Mouse (Mus musculus): ENCODE measurements around the gene Elavl3.

The Elavl3 gene

DNA sequence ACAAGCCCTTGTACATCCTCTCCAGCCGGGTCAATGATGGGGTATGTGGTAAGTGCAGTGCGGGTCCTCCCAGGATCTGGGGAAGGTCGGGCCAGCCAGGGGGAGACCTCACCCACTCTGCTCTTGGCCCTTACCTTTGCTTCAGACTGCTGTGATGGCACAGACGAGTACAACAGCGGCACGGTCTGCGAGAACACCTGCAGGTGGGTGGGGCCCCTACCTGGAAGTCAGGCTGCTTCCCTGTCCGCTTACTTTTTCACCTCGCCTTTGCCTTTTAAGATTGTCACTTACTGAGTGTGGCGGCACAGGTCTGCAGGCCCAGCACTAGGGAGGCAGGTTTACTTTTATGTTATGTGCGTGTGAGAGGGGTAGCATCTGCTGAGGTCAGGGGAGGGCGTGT lies 47.3 kb downstream of the Elavl3 start:
- DNase-seq (ENCODE audit: low spot score): no peak

DNA sequence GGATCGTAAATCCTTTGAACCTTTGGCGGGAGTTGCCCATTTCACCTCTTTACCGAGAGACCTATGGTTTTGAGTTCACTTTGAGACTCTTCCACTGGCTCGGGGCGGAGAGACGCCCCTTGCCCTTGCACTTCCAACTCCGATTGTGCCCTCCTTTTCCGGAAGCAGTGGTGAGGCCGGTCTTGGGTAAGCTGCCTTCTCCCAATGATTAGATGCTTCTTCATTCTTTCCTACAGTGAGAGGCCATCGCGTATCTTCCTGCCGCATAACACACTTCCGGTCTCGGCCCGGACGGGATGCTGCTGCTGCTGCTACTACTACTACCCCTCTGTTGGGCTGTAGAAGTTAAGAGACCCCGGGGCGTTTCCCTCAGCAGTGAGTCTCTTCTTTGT lies 48.7 kb downstream of the Elavl3 start:
- DNase-seq (ENCODE audit: low spot score): peak; percentile 33

DNA sequence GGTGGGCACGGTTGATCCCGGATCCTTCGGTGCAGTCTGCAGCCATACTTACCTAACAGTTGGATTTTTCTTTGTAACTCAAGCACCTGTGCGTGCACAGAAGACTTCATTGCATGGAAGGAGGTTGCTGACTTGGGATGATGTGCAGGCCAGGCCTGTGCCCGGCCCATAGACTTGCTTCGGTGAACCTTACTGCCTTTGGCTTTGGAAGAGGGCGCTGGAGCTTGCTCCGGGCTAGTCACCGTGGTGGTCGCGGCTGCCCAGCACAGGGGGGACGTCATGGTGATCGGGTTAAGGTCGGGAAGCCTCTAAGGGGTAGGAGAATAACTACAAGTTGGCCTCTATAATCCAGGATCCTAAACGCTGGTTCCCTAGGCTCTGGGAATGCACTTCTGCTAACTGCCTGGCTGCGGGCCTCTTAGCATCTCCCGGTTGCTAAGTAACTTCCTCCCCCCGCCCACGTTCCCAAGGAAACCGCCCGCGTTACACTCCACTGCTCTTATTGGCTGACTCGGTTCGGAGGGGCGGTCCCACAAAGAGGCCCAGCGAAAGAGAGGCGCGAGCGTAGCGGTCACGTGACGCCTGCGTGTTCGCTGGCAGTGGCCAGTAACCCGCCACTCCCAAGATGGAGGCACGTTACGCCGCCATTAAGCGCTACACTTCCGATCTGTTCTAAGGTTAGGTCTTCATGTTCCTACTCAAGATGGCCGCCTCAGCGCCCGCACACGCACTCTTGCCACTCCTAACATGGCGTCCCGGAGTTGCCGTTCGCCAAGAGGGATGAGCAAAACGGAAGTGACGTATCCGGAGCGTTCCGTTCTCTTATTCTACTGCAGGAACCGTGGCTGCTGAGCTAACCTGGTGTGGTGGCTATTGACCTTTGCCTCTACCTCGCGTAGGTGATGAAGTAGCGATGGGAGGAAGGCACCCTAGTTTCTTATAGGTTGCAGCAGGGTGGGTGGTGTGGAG lies 49.3 kb downstream of the Elavl3 start, which contains the start of the genes Ccdc151 and Prkcsh:
Gene Ccdc151 (minus strand): TSS at position 441 of the 969 bp plus-strand sequence.
Gene Prkcsh (plus strand): TSS at position 613 of the 969 bp plus-strand sequence.
- DNase-seq (ENCODE audit: low spot score): peak; percentile 96

DNA sequence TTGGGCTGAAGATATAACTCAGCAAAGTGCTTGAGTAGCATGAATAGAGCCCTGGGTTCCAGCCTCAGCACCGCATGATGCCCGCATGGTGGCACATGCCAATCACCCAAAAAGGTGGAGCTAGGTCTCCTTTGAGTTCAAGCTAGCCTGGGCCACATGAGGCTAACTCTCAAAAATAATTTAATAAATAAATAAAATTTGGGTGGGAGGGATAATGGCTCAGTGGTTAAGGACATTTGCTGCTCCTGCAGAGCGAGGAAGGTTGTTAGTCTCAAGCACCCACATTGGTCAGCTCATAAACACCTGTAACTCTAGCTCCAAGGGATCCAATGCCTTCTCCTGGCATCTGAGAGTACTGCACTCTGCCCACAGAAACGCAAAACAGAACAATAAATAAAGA lies 50.2 kb downstream of the Elavl3 start:
- DNase-seq (ENCODE audit: low spot score): no peak

DNA sequence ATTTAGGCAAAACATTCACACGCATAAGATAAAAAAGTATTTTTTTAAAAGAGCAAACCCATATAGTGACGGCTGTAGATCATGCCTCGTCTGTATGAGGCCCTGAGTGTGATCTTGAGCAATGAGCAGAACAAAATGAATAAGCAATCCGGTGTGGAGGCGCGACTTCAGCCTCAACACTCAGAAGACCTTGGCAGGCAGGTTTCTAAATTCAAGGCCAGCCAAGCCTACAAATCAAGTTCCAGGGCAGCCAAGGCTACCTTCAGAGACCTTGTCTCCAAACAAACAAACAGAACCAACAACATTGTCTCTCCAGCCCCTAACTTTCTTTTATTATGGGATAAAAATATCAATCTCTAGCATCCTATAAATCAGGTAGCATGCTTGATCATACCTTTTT lies 51.5 kb downstream of the Elavl3 start:
- DNase-seq (ENCODE audit: low spot score): no peak

DNA sequence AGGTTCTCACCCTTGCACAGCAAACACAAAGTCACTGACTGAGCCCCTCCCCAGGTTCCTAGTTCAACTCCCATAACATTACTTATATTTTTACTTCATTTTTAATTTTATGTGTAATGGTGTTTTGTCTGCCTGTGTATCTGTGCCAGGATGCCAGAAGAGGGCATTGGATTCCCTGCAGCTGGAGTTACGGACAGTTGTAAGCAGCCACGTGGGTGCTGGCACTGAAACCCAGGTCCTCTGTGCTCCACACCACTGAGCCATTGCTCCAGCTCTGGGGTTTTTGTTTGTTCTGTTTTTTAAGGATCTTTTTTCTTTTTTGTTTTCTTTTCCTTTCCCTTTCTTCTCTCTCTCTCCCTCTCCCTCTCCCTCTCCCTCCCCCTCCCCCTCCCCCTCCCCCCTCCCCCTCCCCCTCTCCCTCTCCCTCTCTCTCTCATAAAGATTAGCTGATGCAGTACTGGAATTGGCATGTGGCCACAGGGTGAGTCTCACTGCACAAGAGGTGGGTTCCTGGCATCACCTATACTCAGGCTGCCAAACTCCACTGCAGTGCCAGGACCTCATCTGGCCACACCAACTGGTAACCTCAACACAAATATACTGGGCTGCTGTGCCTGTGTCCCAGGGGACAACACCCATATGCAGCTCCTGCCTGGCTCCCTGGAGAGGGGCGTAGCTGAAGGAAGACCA lies 55.5 kb downstream of the Elavl3 start:
- DNase-seq (ENCODE audit: low spot score): no peak

DNA sequence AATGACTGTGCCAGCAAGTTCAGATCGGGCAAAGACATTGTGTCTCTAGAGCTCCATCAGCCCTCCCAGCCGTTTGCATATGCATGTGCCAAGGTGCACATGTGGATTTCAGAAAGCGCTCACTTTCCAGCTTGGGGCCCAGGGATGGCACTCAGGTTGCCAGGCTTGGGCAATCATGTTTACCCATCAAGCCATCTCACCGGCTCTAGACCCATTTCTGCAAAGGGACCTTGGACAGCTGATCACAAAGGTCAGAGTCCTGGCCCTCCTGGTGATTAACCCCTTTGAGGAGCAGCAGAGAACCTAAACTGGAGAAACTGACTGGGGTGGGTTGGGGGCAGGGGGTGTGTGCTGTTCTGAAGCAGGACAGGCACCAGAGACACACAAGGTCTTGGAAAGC lies 59.6 kb downstream of the Elavl3 start:
- no peak for DNase-seq (ENCODE audit: low spot score)

DNA sequence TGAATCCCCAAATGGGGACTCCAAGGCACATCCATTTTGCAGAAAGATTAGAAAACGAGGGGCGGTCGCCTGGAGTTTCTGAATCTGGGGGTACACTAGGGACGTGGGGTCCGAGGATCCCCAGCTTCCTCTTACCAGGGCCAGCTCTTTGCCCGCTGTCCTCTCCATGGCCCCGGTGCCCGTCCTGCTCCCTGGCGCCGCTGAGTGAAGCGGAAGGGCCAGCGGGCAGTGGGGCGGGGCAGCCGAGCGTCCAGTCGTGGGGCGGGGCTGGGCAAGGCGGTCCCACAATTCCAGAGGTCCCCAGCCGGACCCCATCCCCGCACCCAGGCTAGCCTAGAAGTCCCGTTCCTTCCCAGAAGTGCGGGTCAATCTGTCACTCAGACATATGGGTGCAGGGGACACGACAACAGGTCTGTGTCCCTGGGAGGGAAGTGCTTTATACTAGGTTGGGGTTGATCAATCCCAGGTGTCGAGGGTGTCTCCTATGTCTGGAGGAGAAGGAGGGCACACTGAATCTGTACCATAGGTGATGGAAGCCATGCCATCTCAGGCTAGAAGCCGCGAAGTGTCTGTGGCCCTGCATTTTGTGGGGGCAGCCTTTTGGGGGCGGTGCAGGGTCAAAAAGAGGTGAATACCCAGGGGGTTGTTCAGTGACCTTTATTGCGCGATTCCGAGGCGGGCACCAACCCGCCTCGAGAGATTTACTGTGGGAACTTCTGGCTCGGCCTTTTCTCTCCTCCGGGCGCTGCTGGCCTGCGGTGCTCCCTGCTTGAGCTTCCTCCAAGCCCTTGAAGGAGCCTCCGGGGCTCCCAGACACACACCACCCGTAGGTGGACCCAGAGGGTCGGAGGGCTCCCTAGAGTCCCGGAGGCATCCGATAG lies 62.4 kb downstream of the Elavl3 start, which contains the start of gene Rgl3:
Gene Rgl3 (minus strand): TSS at position 217 of the 881 bp plus-strand sequence.
- DNase-seq (ENCODE audit: low spot score): peak; percentile 49

DNA sequence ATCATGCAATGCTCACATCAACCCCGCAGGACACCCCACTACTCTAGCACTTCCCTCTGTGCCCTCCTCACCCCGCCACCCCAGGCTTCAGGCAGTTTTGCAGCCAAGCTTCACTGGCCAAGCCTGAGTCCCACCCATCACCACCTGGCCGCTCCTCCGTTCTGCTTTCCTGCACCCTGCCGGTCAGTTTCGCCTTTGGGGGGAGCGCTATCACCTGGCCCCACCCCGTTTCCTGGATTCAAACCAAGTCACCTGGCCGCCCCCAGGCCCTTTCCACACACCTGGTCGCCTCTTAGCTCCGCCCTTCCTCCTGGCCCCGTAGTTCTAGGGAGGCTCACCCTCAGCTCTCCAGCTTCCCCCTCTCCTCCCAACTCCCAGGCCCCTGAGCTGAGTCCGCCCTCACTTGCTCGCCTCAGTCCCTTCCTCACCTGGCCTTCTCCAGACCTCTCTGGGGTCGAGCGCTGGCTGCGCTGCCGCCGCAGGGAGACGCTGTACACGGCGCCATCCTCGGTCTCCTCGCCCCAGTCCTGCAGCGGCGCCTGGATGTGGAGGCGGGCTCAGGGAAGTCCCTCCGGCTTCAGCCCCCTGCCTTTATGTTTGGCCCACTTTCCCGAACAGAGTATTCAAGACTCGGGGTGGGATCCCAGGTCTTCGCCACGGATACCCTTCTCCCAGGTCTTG lies 63.3 kb downstream of the Elavl3 start:
- DNase-seq (ENCODE audit: low spot score): peak; percentile 7

DNA sequence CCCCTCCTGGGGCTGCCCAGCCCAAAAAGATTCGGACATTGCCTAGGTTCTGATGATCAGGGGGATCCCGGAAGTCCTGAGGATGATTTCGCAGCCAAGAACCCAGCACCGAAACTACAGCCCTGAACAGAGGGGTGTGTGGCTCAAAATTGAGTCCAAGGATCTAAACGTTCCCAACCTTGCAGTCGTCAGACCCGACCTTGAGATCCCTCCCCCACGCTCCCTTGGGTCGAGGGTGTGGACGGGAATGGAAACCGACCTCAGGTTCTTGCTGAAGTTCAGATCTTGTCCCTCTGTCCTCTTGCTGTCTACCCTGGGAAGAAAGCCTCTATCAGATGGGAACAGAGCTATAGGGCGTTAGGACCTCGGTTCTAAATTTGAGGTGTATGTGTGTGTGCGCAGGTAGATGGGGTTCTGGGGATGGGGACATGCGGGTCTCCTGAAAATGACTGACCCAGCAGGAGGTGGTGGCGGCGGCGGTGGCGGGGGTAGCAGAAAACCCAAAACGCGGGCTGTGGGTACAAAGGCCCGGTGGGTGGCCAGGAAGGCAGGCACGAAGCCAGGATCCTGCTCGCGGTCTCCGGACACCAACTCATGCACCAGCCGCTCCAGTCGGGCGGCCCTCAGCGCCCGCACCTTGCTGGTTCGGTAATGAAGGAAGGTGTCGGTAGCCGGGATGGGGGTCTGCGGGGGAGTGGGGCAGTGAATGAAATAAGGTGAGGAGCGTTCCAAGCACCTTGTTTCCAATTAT lies 64.1 kb downstream of the Elavl3 start:
- no peak for DNase-seq (ENCODE audit: low spot score)

DNA sequence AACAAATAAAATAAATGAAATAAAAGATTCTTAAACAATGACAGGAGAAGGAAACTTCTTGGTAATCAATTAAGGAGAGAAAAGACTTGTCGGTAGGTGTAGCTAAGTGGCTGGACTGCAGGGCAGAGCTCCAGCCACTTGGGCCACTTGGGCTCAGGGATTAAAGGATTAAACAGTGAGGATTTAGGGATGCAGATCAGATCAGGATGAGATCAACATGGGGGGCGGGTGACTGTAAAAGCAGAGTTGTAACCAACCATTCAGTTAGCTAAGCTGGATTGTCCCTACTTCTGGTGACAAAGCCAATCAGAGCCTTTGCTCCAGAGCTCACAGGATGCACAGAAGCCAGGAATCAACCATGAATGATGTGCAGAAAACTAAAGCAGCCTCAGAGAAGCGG lies 67.9 kb downstream of the Elavl3 start:
- DNase-seq (ENCODE audit: low spot score): no peak

DNA sequence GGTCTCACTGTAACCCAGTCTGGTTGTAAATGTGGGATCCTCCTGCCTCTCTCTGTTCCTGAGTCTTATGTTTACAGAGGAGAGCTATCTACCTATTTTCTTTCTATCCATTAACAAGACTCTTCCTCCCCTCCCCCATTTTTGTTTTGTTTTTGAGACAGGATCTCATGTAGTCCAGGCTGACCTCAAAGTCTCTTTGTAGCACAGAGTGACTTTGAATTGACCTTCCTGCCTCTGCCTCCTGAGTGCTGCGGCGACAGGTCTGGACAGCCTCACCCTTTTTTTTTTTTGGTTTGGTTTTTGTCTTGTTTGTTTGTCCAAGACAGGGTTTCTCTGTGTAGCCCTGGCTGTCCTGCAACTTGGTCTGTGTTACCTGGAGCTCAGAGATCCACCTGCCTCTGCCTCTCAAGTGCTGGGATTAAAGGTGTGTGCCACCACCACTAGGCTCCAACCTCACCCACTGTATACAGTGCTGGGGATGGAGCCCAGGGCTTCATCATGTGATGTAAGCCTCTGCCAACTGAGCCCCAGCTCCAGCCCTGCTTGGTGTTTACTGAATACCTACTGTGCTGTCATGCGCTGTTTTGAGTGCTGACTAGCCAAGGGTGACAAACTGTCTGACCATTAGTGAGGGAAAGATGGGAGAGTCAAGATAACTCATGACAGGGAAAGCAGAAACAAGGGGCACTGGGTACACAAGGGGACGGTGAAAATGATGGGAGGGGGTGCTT lies 73.3 kb downstream of the Elavl3 start:
- DNase-seq (ENCODE audit: low spot score): no peak

DNA sequence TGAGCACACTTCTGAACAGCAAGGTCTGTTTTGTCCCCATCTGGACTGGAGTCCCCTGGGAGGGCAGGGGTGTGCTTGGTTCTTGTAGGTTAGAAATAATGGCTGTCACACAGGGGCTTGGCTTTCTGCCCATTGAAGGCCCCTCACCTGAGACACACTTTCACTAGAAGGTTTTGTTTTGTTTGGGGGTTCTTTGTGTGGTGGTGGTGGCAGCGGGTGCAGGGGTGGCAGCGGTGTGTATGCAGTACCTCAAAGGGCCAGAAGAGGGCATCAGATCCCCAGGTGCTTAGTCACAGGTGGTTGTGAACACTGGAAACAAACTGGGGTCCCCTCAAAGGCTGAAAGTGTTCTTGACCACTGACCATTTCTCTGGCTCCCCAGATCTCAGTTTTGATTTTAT lies 73.9 kb downstream of the Elavl3 start:
- no peak for DNase-seq (ENCODE audit: low spot score)

DNA sequence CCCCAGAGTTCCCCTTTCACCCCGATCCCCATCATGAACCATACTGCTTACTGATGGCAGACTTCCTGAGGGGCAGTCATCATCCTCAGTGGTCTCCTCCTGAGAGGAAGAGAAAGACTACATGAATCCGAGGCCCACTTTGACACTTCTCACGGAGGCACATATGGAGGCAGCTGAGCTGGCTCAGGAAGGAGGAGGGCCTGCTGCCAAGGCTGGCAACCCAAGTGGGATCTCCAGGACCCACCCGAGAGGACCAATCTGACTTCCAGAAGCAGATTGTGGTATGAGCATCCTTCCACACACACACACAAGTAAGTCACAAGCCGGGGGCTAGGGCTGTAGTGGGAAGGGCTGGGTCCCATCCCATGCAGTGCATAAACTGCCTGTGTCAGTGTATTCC lies 74.5 kb downstream of the Elavl3 start:
- no peak for DNase-seq (ENCODE audit: low spot score)

DNA sequence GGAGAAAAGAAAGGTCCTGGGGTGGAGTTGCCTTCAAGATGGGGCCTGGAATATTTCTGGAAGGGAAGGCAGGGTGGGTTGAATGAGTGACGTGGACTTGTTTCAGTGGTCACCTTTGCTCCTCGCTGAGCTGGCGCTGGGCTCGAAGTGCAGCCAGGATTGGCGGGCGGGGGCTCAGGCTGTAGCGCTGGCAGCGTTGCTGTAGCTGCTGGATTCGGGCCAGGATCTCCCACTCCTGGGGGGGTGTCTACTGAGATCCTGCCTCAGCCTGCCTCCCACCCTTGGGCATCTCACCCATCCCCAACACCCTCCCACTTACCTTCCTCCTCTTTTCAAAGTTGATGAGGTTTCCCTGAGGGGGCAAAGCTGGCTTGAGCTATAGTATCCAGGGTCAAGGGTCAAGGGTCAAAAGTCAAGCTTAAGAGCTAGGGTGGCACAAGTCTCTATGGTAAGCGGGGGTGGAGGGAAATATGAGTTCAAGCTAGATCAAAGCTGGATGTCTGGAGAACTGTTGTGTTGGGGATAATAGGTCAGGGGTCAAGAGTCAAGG lies 75.1 kb downstream of the Elavl3 start:
- no peak for DNase-seq (ENCODE audit: low spot score)

DNA sequence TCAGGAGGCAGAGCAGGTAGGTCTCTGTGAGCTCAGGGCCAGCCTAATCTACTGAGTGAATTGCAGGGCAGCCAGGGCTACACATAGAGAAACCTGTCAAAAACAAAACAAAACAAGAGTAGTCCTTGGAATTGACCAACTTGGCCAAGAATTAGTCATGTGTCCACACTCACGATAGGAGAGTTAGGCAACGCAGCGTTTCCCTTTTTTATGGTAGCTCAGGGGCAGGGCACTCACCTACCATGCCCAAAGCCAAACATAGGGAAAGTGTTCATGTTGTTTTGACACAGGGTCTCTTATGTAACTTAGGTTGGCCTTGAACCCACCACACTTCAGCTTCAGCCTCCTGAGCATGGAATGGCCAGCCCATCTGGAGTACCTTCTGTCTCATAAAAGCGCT lies 82.5 kb downstream of the Elavl3 start:
- no peak for DNase-seq (ENCODE audit: low spot score)

DNA sequence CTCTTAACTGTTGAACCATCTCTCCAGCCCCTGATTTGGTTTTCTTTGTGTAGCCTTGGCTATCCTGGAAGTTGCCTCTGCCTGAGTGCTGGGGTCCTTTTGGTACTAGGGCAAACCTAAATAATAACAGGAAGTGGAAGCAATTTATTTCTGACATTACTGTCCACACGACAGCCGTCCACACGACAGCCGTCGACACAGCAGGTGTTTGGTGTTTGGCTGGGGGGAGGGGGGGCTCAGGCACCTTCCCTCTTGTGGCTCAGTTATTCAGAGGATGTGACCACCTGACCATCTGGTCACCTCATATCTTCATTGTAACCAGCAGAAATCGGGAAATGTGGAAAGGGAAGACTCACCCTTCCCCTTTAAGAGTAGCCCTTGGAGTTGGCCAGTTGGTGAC lies 82.9 kb downstream of the Elavl3 start:
- DNase-seq (ENCODE audit: low spot score): no peak

Measured in MN1 (cell line).